Mouse (Mus musculus): ENCODE data around the gene H2al1n.
"Not testable (repeated sequence)": the region's sequence is repeated elsewhere in the genome, so short reads cannot be mapped to it uniquely, and the experiment has no call there.

H2al1n gene

GRCm38 (mm10) chrX:14210848-14211247 lies at the start of gene H2al1n:
H2al1n (plus strand) TSS chrX:14211148.
- not testable (repeated sequence) for DNase-seq (ENCODE audit: low read depth in 1 of 2, low spot score in 2 of 2)

DNA sequence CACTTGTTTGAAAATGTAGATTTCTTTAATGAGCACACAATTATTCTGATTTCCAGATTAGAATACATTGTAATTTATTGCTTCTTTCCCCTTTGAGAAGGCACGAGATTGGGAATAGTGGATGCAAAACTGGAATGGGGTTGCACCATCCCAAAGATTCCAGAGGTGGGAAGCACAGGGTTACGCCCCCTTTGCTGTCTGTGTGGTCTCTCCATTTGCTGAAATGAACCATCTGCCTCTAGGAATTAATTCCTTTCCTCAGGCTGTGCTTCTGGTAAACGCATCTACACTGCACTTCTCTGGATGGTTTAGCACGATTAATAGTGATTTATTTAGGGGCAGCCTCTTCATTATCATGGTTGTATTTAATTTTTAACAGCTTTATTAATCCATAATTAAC lies 11.7 kb upstream of the H2al1n start:
- DNase-seq (ENCODE audit: low read depth in 1 of 2, low spot score in 2 of 2): no peak

- DNase-seq (ENCODE audit: low read depth in 1 of 2, low spot score in 2 of 2): no peak
These were observed 4.7 kb upstream of the H2al1n start for GRCm38 (mm10) chrX:14206112-14206875.

DNA sequence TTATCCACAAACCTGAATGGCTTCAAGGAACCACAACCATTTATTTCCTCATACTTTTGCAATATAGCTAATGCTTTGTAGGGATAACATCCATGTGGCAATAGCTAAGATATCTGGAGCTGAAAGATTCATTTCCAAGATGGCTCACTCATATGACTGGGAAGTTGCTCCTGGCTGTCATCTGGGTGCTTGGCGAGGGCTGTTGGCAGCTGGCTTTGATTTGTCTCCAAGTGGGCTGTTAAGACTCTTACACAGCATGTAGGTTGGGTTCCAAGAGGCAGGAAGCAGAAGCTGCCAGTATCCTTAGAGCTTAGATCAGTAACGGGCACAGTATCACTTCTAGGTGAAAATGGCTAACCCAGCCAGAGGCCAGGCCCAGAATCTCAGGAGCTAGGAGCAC lies 18.3 kb downstream of the H2al1n start:
- no peak for DNase-seq (ENCODE audit: low read depth in 1 of 2, low spot score in 2 of 2)

GRCm38 (mm10) chrX:14259597-14260239 lies 48.8 kb downstream of the H2al1n start:
- no peak for DNase-seq (ENCODE audit: low read depth in 1 of 2, low spot score in 2 of 2)

Data from monocyte, adult 2 months (primary cell).